Mouse (Mus musculus): ENCODE data around the gene Trabd2b. TPM values are rescaled to one million over a fixed set of nuclear protein-coding genes. Genes with fewer than 3 reads are reported as not detected.

The Trabd2b gene
- total RNA-seq, 1 experiment = 0.31 TPM

GRCm38 (mm10) chr4:114410443-114410842 is 3.9 kb downstream of the Trabd2b start:
- TF ChIP-seq HCFC1 (IDR thresholded peaks at IDR 0.05; ENCODE audit: borderline replicate concordance, insufficient read depth, low read length) (no peak), ZNF384 (IDR thresholded peaks at IDR 0.05; ENCODE audit: low read depth, low read length) (no peak), MAFK (IDR thresholded peaks at IDR 0.05; ENCODE audit: insufficient read depth, low read depth, low read length) (no peak), CHD2 (IDR thresholded peaks at IDR 0.05; ENCODE audit: low read depth, low read length) (no peak)
- in situ Hi-C loops (cut with MboI; ENCODE audit: low sequenced_read_pairs in 2 of 2, unreplicated experiment in 2 of 2) = loop anchor here in 1 of 2 experiments (25.0 kb wide), 1 partner anchor 502 kb away; the partner anchor contains the start of gene Foxd2
- Histone ChIP-seq H3K36me3 (ENCODE audit: control insufficient read depth, insufficient read depth, low read length, poor library complexity, severe bottlenecking) (no peaks in the 10 kb centered on the region), H3K27ac (ENCODE audit: insufficient read depth, low read depth, low read length, poor library complexity, severe bottlenecking) (no peak overlapping the region), H3K4me3 (ENCODE audit: insufficient read depth in 1 of 2, low read depth in 1 of 2, low read length in 2 of 2, poor library complexity in 1 of 2, severe bottlenecking in 1 of 2) (no peak overlapping the region), H3K4me1 (ENCODE audit: control insufficient read depth in 2 of 2, insufficient read depth in 2 of 2, low read length in 2 of 2, poor library complexity in 1 of 2) (no peaks in the 10 kb centered on the region), H3K9ac (ENCODE audit: insufficient read depth, low read depth, low read length, poor library complexity, severe bottlenecking) (no peak overlapping the region), H3K9me3 (ENCODE audit: control insufficient read depth, insufficient read depth, low read depth, low read length) (no peaks in the 10 kb centered on the region)
- no peak for DNase-seq (ENCODE audit: low read depth, low spot score)

- no peak overlapping the region for H3K27ac ChIP-seq (ENCODE audit: insufficient read depth, low read depth, low read length, poor library complexity, severe bottlenecking)
- in situ Hi-C loops (cut with MboI; ENCODE audit: low sequenced_read_pairs in 2 of 2, unreplicated experiment in 2 of 2) = loop anchor here in 1 of 2 experiments (25.0 kb wide), 1 partner anchor 501 kb away; the partner anchor contains the start of gene Foxd2
- H3K4me1 ChIP-seq (ENCODE audit: control insufficient read depth in 2 of 2, insufficient read depth in 2 of 2, low read length in 2 of 2, poor library complexity in 1 of 2) = no peaks in the 10 kb centered on the region
Observed at GRCm38 (mm10) chr4:114410958-114411661, 4.6 kb downstream of the Trabd2b start.

GRCm38 (mm10) chr4:114411846-114412390 is 5.4 kb downstream of the Trabd2b start:
- Histone ChIP-seq H3K27ac (ENCODE audit: insufficient read depth, low read depth, low read length, poor library complexity, severe bottlenecking) (no peak overlapping the region), H3K9ac (ENCODE audit: insufficient read depth, low read depth, low read length, poor library complexity, severe bottlenecking) (no peak overlapping the region), H3K4me1 (ENCODE audit: control insufficient read depth in 2 of 2, insufficient read depth in 2 of 2, low read length in 2 of 2, poor library complexity in 1 of 2) (no peaks in the 10 kb centered on the region), H3K9me3 (ENCODE audit: control insufficient read depth, insufficient read depth, low read depth, low read length) (no peaks in the 10 kb centered on the region), H3K36me3 (ENCODE audit: control insufficient read depth, insufficient read depth, low read length, poor library complexity, severe bottlenecking) (no peaks in the 10 kb centered on the region), H3K4me3 (ENCODE audit: insufficient read depth in 1 of 2, low read depth in 1 of 2, low read length in 2 of 2, poor library complexity in 1 of 2, severe bottlenecking in 1 of 2) (no peak overlapping the region)
- in situ Hi-C loops (cut with MboI; ENCODE audit: low sequenced_read_pairs in 2 of 2, unreplicated experiment in 2 of 2) = loop anchor here in 1 of 2 experiments (25.0 kb wide), 1 partner anchor 500 kb away; the partner anchor contains the start of gene Foxd2
- DNase-seq (ENCODE audit: low read depth, low spot score) = no peak
- TF ChIP-seq MAFK (IDR thresholded peaks at IDR 0.05; ENCODE audit: insufficient read depth, low read depth, low read length) = no peak
- no peak for TF ChIP-seq HCFC1 (IDR thresholded peaks at IDR 0.05; ENCODE audit: borderline replicate concordance, insufficient read depth, low read length)
- TF ChIP-seq ZNF384 (IDR thresholded peaks at IDR 0.05; ENCODE audit: low read depth, low read length) = no peak
- TF ChIP-seq CHD2 (IDR thresholded peaks at IDR 0.05; ENCODE audit: low read depth, low read length) = no peak
- no peak for TF ChIP-seq ZC3H11A (IDR thresholded peaks at IDR 0.05; ENCODE audit: borderline replicate concordance, low read depth, low read length)

More at GRCm38 (mm10) chr4:114410958-114411661, 4.6 kb downstream of the Trabd2b start:
- TF ChIP-seq HCFC1 (IDR thresholded peaks at IDR 0.05; ENCODE audit: borderline replicate concordance, insufficient read depth, low read length) (no peak), MAFK (IDR thresholded peaks at IDR 0.05; ENCODE audit: insufficient read depth, low read depth, low read length) (no peak), ZNF384 (IDR thresholded peaks at IDR 0.05; ENCODE audit: low read depth, low read length) (no peak), CHD2 (IDR thresholded peaks at IDR 0.05; ENCODE audit: low read depth, low read length) (no peak), ZC3H11A (IDR thresholded peaks at IDR 0.05; ENCODE audit: borderline replicate concordance, low read depth, low read length) (no peak)
- DNase-seq (ENCODE audit: low read depth, low spot score) = no peak
- no peaks in the 10 kb centered on the region for H3K36me3 ChIP-seq (ENCODE audit: control insufficient read depth, insufficient read depth, low read length, poor library complexity, severe bottlenecking)
- no peak overlapping the region for H3K9ac ChIP-seq (ENCODE audit: insufficient read depth, low read depth, low read length, poor library complexity, severe bottlenecking)
- H3K4me3 ChIP-seq (ENCODE audit: insufficient read depth in 1 of 2, low read depth in 1 of 2, low read length in 2 of 2, poor library complexity in 1 of 2, severe bottlenecking in 1 of 2) = no peak overlapping the region
- H3K9me3 ChIP-seq (ENCODE audit: control insufficient read depth, insufficient read depth, low read depth, low read length) = no peaks in the 10 kb centered on the region

GRCm38 (mm10) chr4:114415925-114416645 is 9.6 kb downstream of the Trabd2b start:
- Histone ChIP-seq H3K27ac (ENCODE audit: insufficient read depth, low read depth, low read length, poor library complexity, severe bottlenecking) (no peak overlapping the region), H3K4me3 (ENCODE audit: insufficient read depth in 1 of 2, low read depth in 1 of 2, low read length in 2 of 2, poor library complexity in 1 of 2, severe bottlenecking in 1 of 2) (no peak overlapping the region)
- no peak for DNase-seq (ENCODE audit: low read depth, low spot score)

More at GRCm38 (mm10) chr4:114415925-114416645, 9.6 kb downstream of the Trabd2b start:
- TF ChIP-seq HCFC1 (IDR thresholded peaks at IDR 0.05; ENCODE audit: borderline replicate concordance, insufficient read depth, low read length) (no peak), ZNF384 (IDR thresholded peaks at IDR 0.05; ENCODE audit: low read depth, low read length) (no peak), CHD2 (IDR thresholded peaks at IDR 0.05; ENCODE audit: low read depth, low read length) (no peak), MAFK (IDR thresholded peaks at IDR 0.05; ENCODE audit: insufficient read depth, low read depth, low read length) (no peak), ZC3H11A (IDR thresholded peaks at IDR 0.05; ENCODE audit: borderline replicate concordance, low read depth, low read length) (no peak)
- Histone ChIP-seq H3K9me3 (ENCODE audit: control insufficient read depth, insufficient read depth, low read depth, low read length) (no peaks in the 10 kb centered on the region), H3K36me3 (ENCODE audit: control insufficient read depth, insufficient read depth, low read length, poor library complexity, severe bottlenecking) (no peaks in the 10 kb centered on the region), H3K9ac (ENCODE audit: insufficient read depth, low read depth, low read length, poor library complexity, severe bottlenecking) (no peak overlapping the region), H3K4me1 (ENCODE audit: control insufficient read depth in 2 of 2, insufficient read depth in 2 of 2, low read length in 2 of 2, poor library complexity in 1 of 2) (no peaks in the 10 kb centered on the region)
- in situ Hi-C loops (cut with MboI; ENCODE audit: low sequenced_read_pairs in 2 of 2, unreplicated experiment in 2 of 2) = loop anchor here in 1 of 2 experiments (25.0 kb wide), 1 partner anchor 496 kb away; the partner anchor contains the start of gene Foxd2

Data from ES-E14 (cell line).